Mouse (Mus musculus) c-Kit-positive CD71-positive TER-119-negative erythroid progenitor cells, embryonic 14.5 days (primary cell): Measurements from ENCODE around the gene Tuba4a.
A peak's percentile ranks its signal among the peaks of the same experiment; 100 is the strongest.
"Not testable (repeated sequence)": the region's sequence is repeated elsewhere in the genome, so short reads cannot be mapped to it uniquely, and the experiment has no call there.

Experiments used
- DNase-seq: peaks from one replicate; pipeline ENCODE4 v3.0.0-alpha.2; 2013; ENCODE audit warnings: low read depth

The Tuba4a gene

GRCm38 (mm10) chr1:75236117-75237050, 16.7 kb upstream of the Tuba4a start, which contains the start of gene Dnajb2:
TSS of gene Dnajb2 (plus strand) at chr1:75236406.
- DNase-seq: peak; percentile 71

- peak; percentile 58 for DNase-seq
Measured at GRCm38 (mm10) chr1:75234606-75235005, 14.9 kb upstream of the Tuba4a start.

GRCm38 (mm10) chr1:75232489-75232888, 12.8 kb upstream of the Tuba4a start:
- DNase-seq: not testable (repeated sequence)

GRCm38 (mm10) chr1:75231664-75232152, 12.0 kb upstream of the Tuba4a start, which contains the start of gene A630095N17Rik:
TSS of gene A630095N17Rik (minus strand) at chr1:75232102.
- no peak for DNase-seq

- DNase-seq: no peak
Measured at GRCm38 (mm10) chr1:75231224-75231623, 11.6 kb upstream of the Tuba4a start.

- no peak for DNase-seq
Measured at GRCm38 (mm10) chr1:75230335-75230994, 10.8 kb upstream of the Tuba4a start.

GRCm38 (mm10) chr1:75229158-75229557, 9.5 kb upstream of the Tuba4a start:
- DNase-seq: no peak

GRCm38 (mm10) chr1:75227653-75228052, 8.0 kb upstream of the Tuba4a start:
- no peak for DNase-seq

- DNase-seq: no peak
Measured at GRCm38 (mm10) chr1:75226138-75226537, 6.5 kb upstream of the Tuba4a start.

- DNase-seq: no peak
Measured at GRCm38 (mm10) chr1:75225473-75225872, 5.8 kb upstream of the Tuba4a start.

- no peak for DNase-seq
Measured at GRCm38 (mm10) chr1:75223532-75223931, 3.9 kb upstream of the Tuba4a start.

GRCm38 (mm10) chr1:75222926-75223325, 3.3 kb upstream of the Tuba4a start:
- DNase-seq: no peak

GRCm38 (mm10) chr1:75221538-75221937, 1.9 kb upstream of the Tuba4a start:
- no peak for DNase-seq

GRCm38 (mm10) chr1:75219078-75219477, 587 bp downstream of the Tuba4a start:
- peak; percentile 87 for DNase-seq

- DNase-seq: no peak
Measured at GRCm38 (mm10) chr1:75218227-75219001, 1.3 kb downstream of the Tuba4a start.

- no peak for DNase-seq
Measured at GRCm38 (mm10) chr1:75217893-75218226, 1.8 kb downstream of the Tuba4a start.

- no peak for DNase-seq
Measured at GRCm38 (mm10) chr1:75216797-75217585, 2.7 kb downstream of the Tuba4a start.

GRCm38 (mm10) chr1:75215785-75216184, 3.9 kb downstream of the Tuba4a start:
- no peak for DNase-seq

- DNase-seq: no peak
Measured at GRCm38 (mm10) chr1:75214886-75215285, 4.8 kb downstream of the Tuba4a start.

GRCm38 (mm10) chr1:75214442-75214841, 5.2 kb downstream of the Tuba4a start:
- DNase-seq: no peak

- DNase-seq: no peak
Measured at GRCm38 (mm10) chr1:75213096-75213495, 6.6 kb downstream of the Tuba4a start.
